Mouse (Mus musculus): ENCODE results near the gene Magi1. TPM values are rescaled to one million over a fixed set of nuclear protein-coding genes. Genes with fewer than 3 reads are reported as not detected.
A peak's percentile ranks its signal among the peaks of the same experiment; 100 is the strongest.

Gene Magi1
- total RNA-seq (2014; rRNA removed) = 43.9 and 53.0 TPM in 2 replicates
- 9.9 and 16.4 TPM in 2 replicates for polyA plus RNA-seq (2015; fragmentation: Nextera tagmentation; extraction: Ambion mirVana)

DNA sequence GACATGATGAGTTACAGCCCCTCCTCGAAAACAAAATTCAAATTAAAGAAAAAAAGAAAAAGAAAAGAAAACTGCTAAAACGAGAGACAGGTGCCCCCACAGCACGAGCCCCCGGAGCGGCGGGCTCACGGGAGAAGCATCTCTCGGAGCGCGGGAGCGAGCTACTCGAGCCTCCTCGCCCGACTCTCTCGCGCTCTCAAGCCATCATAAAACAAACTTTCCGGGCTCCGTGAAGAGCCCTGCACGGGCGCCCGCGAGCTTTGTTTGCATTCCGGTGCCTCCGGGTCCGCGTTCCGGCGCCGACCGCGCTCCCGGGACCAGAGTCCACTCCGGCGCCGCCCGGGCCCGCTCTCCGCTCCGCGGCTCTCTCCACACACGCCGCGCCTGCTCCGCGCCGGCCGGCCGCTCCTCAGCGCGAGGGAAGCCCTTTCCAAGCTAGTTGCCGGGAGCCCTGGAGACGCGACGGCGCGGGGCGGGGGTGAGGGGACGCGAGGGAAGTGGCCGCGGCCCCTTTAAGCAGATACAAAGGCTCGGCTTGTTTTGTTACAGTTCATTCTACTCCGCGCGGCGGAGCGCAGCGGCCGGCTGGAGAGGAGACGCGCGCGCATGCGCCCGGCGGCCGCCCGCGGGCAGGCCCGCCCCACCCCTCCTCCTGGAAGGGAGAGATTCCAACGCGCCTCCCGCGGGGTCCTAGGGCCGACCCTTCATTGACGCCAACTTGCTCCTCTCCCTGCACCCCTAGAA lies at the start of gene Magi1:
Gene Magi1 (minus strand): TSS at position 600 of the 744 bp plus-strand sequence.
- WGBS = 1% methylated on average over 74 of the region's 86 CpGs
- no peak for TF ChIP-seq CTCF (IDR thresholded peaks at IDR 0.05; ENCODE audit: low read depth)
- H3K36me3 ChIP-seq (ENCODE audit: insufficient read depth) = no peaks in the 10 kb centered on the region
- H3K9me3 ChIP-seq (ENCODE audit: low read length) = no peaks in the 10 kb centered on the region
- ATAC-seq = peak; percentile 97
- 0 out of 2 replicates have a peak, but pooled peaks cover 15% of the 10 kb centered on the region for H3K4me1 ChIP-seq (ENCODE audit: insufficient read depth)
- H3K9ac ChIP-seq = peak within 1 kb of the TSS; percentile 52
- H3K4me3 ChIP-seq (ENCODE audit: low read depth, low read length) = peak within 1 kb of the TSS; percentile 79
- H3K27ac ChIP-seq (ENCODE audit: low read depth, low read length) = peak within 1 kb of the TSS; percentile 80
- DNase-seq = peak; percentile 96
- H3K27me3 ChIP-seq (ENCODE audit: insufficient read depth, low read length) = no peaks in the 10 kb centered on the region
- H3K4me2 ChIP-seq (ENCODE audit: low read depth) = peak within 1 kb of the TSS; percentile 94

- H3K36me3 ChIP-seq (ENCODE audit: insufficient read depth) = no peaks in the 10 kb centered on the region
- no peaks in the 10 kb centered on the region for H3K9me3 ChIP-seq (ENCODE audit: low read length)
- H3K4me2 ChIP-seq (ENCODE audit: low read depth) = no peak overlapping the region
- H3K4me1 ChIP-seq (ENCODE audit: insufficient read depth) = no peaks in the 10 kb centered on the region
- no peak overlapping the region for H3K27ac ChIP-seq (ENCODE audit: low read depth, low read length)
- TF ChIP-seq CTCF (IDR thresholded peaks at IDR 0.05; ENCODE audit: low read depth) = no peak
- no peak overlapping the region for H3K9ac ChIP-seq
- ATAC-seq (no peak), DNase-seq (no peak)
- no peak overlapping the region for H3K4me3 ChIP-seq (ENCODE audit: low read depth, low read length)
- H3K27me3 ChIP-seq (ENCODE audit: insufficient read depth, low read length) = no peaks in the 10 kb centered on the region
- WGBS = 41% methylated on average over 4 of the region's 4 CpGs
These were observed 43.4 kb upstream of the Magi1 start for GRCm38 (mm10) chr6:94327143-94327542.

GRCm38 (mm10) chr6:94316886-94317285 lies 33.2 kb upstream of the Magi1 start:
- no peaks in the 10 kb centered on the region for H3K36me3 ChIP-seq (ENCODE audit: insufficient read depth)
- H3K9me3 ChIP-seq (ENCODE audit: low read length) = no peaks in the 10 kb centered on the region
- WGBS = 75% methylated on average over 3 of the region's 3 CpGs
- DNase-seq = no peak
- no peak for ATAC-seq
- H3K27ac ChIP-seq (ENCODE audit: low read depth, low read length) = no peak overlapping the region
- H3K9ac ChIP-seq = no peak overlapping the region
- TF ChIP-seq CTCF (IDR thresholded peaks at IDR 0.05; ENCODE audit: low read depth) = no peak
- H3K4me1 ChIP-seq (ENCODE audit: insufficient read depth) = no peaks in the 10 kb centered on the region
- no peak overlapping the region for H3K4me3 ChIP-seq (ENCODE audit: low read depth, low read length)
- no peaks in the 10 kb centered on the region for H3K27me3 ChIP-seq (ENCODE audit: insufficient read depth, low read length)
- no peak overlapping the region for H3K4me2 ChIP-seq (ENCODE audit: low read depth)

DNA sequence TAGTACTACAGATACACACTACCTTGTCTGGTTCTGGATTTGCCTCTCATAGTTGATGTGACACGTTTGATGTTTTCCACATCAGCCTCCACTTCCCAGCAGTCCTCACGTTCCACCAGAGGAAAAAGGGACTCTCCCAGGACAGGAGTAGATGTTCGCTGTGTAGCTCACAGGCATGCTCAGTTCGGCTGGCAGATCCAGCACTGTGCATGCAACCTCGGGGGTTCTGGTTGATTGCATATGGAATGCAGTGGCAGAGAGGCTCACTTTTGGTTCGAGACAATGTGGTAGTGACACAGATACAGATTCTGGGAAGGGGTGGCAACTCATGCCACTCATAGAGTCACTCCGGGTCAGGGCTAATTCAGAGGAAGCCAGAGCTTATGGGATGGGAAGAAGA lies 28.6 kb upstream of the Magi1 start:
- H3K36me3 ChIP-seq (ENCODE audit: insufficient read depth) = no peaks in the 10 kb centered on the region
- no peaks in the 10 kb centered on the region for H3K27me3 ChIP-seq (ENCODE audit: insufficient read depth, low read length)
- H3K4me2 ChIP-seq (ENCODE audit: low read depth) = no peak overlapping the region
- no peak overlapping the region for H3K9ac ChIP-seq
- 0 out of 2 replicates have a peak, but pooled peaks cover 4% of the 10 kb centered on the region for H3K4me1 ChIP-seq (ENCODE audit: insufficient read depth)
- H3K27ac ChIP-seq (ENCODE audit: low read depth, low read length) = no peak overlapping the region
- TF ChIP-seq CTCF (IDR thresholded peaks at IDR 0.05; ENCODE audit: low read depth) = no peak
- 83% methylated on average over 7 of the region's 7 CpGs for WGBS
- ATAC-seq (no peak), DNase-seq (no peak)
- H3K9me3 ChIP-seq (ENCODE audit: low read length) = no peaks in the 10 kb centered on the region
- H3K4me3 ChIP-seq (ENCODE audit: low read depth, low read length) = no peak overlapping the region

DNA sequence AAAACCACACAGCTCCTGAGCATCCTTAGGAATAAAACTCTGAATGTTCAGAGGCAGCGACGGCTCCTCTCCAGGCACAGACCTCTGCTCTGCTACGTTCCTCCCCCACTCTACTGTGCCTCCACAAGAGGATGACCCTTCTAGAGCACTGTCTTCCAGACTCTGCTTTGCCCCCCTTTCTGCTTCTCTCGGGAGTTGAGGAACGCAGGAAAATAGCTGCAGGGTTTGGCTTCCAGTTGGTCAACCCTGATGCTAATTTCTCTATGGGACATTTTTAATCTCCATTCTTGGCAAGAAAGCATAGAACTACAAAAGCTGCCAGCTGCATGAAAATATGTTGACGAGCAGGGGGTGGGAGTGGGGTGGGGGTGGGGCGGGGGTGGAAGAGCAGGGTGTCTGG lies 24.8 kb upstream of the Magi1 start:
- DNase-seq = peak; percentile 16
- H3K36me3 ChIP-seq (ENCODE audit: insufficient read depth) = no peaks in the 10 kb centered on the region
- ATAC-seq = no peak
- TF ChIP-seq CTCF (IDR thresholded peaks at IDR 0.05; ENCODE audit: low read depth) = no peak
- no peak overlapping the region for H3K9ac ChIP-seq
- 33% methylated on average over 7 of the region's 7 CpGs for WGBS
- no peak overlapping the region for H3K27ac ChIP-seq (ENCODE audit: low read depth, low read length)
- H3K27me3 ChIP-seq (ENCODE audit: insufficient read depth, low read length) = no peaks in the 10 kb centered on the region
- H3K4me2 ChIP-seq (ENCODE audit: low read depth) = no peak overlapping the region
- no peak overlapping the region for H3K4me3 ChIP-seq (ENCODE audit: low read depth, low read length)
- H3K9me3 ChIP-seq (ENCODE audit: low read length) = no peaks in the 10 kb centered on the region
- 0 out of 2 replicates have a peak, but pooled peaks cover 4% of the 10 kb centered on the region for H3K4me1 ChIP-seq (ENCODE audit: insufficient read depth)

DNA sequence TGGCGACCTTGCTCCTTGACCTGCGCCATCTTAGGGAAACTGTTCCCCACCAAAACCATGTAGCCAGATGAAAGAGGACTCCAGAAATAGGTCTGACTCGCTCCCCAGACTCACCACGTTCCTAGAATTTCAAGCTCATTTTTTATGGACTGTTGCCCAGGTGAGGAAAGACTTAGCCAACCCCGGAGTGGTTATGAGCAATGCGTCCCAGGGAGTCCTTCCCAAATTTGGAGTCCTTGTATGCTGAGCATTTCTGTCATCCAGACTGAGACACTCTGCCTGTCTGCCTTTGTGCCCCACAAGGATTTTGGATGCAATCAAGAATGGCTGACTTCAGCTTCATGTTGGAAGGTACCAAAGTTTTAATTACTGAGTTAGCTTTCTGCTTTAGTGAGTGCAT lies 19.8 kb upstream of the Magi1 start:
- no peaks in the 10 kb centered on the region for H3K27me3 ChIP-seq (ENCODE audit: insufficient read depth, low read length)
- no peak overlapping the region for H3K9ac ChIP-seq
- no peak overlapping the region for H3K4me3 ChIP-seq (ENCODE audit: low read depth, low read length)
- no peak overlapping the region for H3K4me2 ChIP-seq (ENCODE audit: low read depth)
- no peaks in the 10 kb centered on the region for H3K9me3 ChIP-seq (ENCODE audit: low read length)
- 0 out of 2 replicates have a peak, but pooled peaks cover 2% of the 10 kb centered on the region for H3K4me1 ChIP-seq (ENCODE audit: insufficient read depth)
- DNase-seq (peak; percentile 19), ATAC-seq (no peak)
- no peak for TF ChIP-seq CTCF (IDR thresholded peaks at IDR 0.05; ENCODE audit: low read depth)
- WGBS = 75% methylated on average over 6 of the region's 6 CpGs
- H3K27ac ChIP-seq (ENCODE audit: low read depth, low read length) = no peak overlapping the region
- H3K36me3 ChIP-seq (ENCODE audit: insufficient read depth) = no peaks in the 10 kb centered on the region

DNA sequence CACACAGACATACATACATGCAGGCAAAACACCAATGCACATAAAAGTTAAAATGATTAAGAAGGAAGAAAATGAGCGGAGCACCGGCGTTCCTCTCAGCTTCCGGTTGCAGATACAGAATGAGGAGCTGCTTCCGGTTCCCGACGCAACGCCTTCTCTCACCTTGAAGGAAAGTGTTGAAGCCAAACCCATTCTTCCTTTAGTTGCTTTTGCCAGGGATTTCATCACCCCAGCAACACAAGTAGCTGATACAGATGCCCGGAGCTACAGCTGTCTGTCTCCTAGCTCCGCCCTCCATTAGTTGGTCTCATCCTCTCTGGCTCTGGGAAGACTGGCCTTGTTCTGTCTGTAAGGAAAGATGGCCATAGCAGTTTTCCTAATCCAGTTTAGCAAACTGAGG lies 18.1 kb upstream of the Magi1 start:
- no peak for TF ChIP-seq CTCF (IDR thresholded peaks at IDR 0.05; ENCODE audit: low read depth)
- Histone ChIP-seq H3K27me3 (ENCODE audit: insufficient read depth, low read length) (no peaks in the 10 kb centered on the region), H3K4me2 (ENCODE audit: low read depth) (no peak overlapping the region), H3K36me3 (ENCODE audit: insufficient read depth) (no peaks in the 10 kb centered on the region), H3K9me3 (ENCODE audit: low read length) (no peaks in the 10 kb centered on the region), H3K9ac (no peak overlapping the region), H3K4me3 (ENCODE audit: low read depth, low read length) (no peak overlapping the region), H3K4me1 (ENCODE audit: insufficient read depth) (no peaks in the 10 kb centered on the region), H3K27ac (ENCODE audit: low read depth, low read length) (no peak overlapping the region)
- 92% methylated on average over 10 of the region's 10 CpGs for WGBS
- no peak for ATAC-seq
- no peak for DNase-seq

Measured in forebrain, postnatal 0 days (tissue).